Mouse (Mus musculus) cerebral cortex, adult 2 months (tissue): Measurements from ENCODE around the gene Gpbar1.

Experiments
- WGBS: fragments of 180-500 bp; shearing (Covaris S2); methylation state at CpG from one replicate; pipeline ENCODE4 v1.1.7; 2018; 5-methylcytosine and 5-hydroxymethylcytosine counted together

Gpbar1 gene

DNA sequence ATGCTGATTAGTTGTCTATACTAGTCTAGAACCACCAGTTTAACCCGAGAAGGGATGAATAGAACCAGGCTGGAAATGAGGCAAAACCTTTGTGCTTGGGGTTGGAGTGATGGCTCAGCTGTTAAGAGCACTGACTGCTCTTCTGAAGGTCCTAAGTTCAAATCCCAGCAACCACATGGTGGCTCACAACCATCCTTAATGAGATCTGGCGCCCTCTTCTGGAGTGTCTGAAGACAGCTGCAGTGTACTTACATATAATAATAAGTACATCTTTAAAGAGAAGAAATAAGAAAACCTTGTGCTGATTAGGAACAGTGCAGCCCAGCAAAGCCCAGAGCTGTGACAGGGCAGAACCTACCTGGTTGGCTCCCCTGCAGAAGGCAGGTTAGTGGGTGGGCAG is 48.6 kb downstream of the Gpbar1 start:
- 77% methylated on average over 2 of the region's 2 CpGs for WGBS
